Mouse (Mus musculus): ENCODE measurements around the gene Il27ra. TPM values are rescaled to one million over a fixed set of nuclear protein-coding genes. Genes with fewer than 3 reads are reported as not detected.
A peak's percentile ranks its signal among the peaks of the same experiment; 100 is the strongest.

Gene Il27ra
- polyA plus RNA-seq, 1 experiment from 2014 or later: 3.5 TPM

DNA sequence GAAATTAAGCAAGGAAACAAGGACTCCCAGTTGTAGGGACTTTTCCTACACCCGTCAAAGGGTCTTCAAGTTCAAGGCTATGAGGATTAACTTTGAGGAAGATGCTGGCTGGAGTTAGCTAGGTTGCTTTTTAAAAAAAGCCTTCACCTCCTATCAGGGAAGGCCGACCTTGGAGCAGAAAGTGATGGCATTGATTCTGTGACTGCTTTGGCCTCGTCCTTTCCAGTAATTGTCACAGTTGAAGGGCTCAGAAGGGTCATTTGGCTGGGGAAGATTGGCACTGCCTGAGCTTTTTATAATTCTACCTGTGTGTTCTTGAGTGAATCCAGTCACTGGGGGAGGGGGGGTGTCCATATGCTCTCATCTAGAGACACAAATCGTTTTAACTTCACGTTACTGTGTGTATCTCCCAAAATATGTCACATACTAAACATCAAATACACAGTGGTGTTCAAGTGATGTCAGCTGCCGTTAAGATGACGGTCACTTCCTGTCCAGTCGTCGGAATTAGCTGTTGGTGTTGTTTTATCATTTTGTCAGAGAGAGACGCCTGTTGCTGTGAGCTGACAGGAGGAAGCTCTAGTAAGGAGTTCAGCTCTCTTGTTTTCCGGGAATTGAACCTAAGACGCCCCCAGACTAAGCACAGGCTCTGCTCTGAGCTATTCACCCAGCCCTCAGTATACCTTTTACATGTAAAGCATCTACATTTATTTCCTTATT, 26.1 kb upstream of the Il27ra start:
- H3K9ac ChIP-seq (ENCODE audit: low read depth, low read length): no peak overlapping the region
- WGBS (ENCODE audit: insufficient replicate concordance): 51% methylated on average over 12 of the region's 12 CpGs
- H3K27me3 ChIP-seq (ENCODE audit: control insufficient read depth, insufficient read depth, low read length): no peaks in the 10 kb centered on the region
- no peaks in the 10 kb centered on the region for H3K9me3 ChIP-seq (replicated peaks; ENCODE audit: control insufficient read depth, low read length)
- no peak overlapping the region; the same call in 1 of the 2 replicates for H3K4me2 ChIP-seq
- H3K36me3 ChIP-seq (ENCODE audit: control insufficient read depth, insufficient read depth, low read length): no peaks in the 10 kb centered on the region
- ATAC-seq (replicated peaks; ENCODE audit: insufficient number of reproducible peaks, low FRiP score, low TSS enrichment): no peak
- no peak overlapping the region for H3K27ac ChIP-seq (ENCODE audit: low read depth, low read length)
- no peak overlapping the region for H3K4me3 ChIP-seq (ENCODE audit: low read depth, low read length)
- H3K4me1 ChIP-seq (ENCODE audit: control insufficient read depth, insufficient read depth, low read length): peaks cover 31% of the 10 kb centered on the region

DNA sequence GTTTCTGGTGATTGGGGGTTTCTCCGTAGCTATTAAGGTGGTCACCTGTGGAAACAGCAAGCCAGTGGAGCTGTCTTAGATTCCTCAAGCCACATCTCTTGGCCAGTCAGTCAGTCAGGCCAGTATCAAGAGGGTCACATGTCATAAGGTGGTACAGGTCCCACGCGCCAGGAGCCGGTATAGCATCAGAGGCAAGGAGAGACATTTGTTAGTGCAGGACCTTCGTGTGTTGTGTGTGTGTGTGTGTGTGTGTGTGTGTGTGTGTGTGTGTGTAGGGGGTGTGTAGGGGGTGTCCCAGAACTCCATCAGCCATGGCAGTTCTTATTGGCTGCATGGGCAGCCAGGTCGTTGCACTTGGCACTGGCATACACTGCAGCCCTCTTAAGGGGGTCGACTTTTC, 25.5 kb upstream of the Il27ra start:
- 83% methylated on average over 7 of the region's 7 CpGs for WGBS (ENCODE audit: insufficient replicate concordance)
- H3K9ac ChIP-seq (ENCODE audit: low read depth, low read length): no peak overlapping the region
- H3K9me3 ChIP-seq (replicated peaks; ENCODE audit: control insufficient read depth, low read length): no peaks in the 10 kb centered on the region
- ATAC-seq (replicated peaks; ENCODE audit: insufficient number of reproducible peaks, low FRiP score, low TSS enrichment): no peak
- no peaks in the 10 kb centered on the region for H3K36me3 ChIP-seq (ENCODE audit: control insufficient read depth, insufficient read depth, low read length)
- peak overlapping the region; percentile 64 for H3K4me2 ChIP-seq
- no peaks in the 10 kb centered on the region for H3K27me3 ChIP-seq (ENCODE audit: control insufficient read depth, insufficient read depth, low read length)
- H3K4me3 ChIP-seq (ENCODE audit: low read depth, low read length): peak overlapping the region; percentile 87
- H3K4me1 ChIP-seq (ENCODE audit: control insufficient read depth, insufficient read depth, low read length): peaks cover 31% of the 10 kb centered on the region
- H3K27ac ChIP-seq (ENCODE audit: low read depth, low read length): no peak overlapping the region

DNA sequence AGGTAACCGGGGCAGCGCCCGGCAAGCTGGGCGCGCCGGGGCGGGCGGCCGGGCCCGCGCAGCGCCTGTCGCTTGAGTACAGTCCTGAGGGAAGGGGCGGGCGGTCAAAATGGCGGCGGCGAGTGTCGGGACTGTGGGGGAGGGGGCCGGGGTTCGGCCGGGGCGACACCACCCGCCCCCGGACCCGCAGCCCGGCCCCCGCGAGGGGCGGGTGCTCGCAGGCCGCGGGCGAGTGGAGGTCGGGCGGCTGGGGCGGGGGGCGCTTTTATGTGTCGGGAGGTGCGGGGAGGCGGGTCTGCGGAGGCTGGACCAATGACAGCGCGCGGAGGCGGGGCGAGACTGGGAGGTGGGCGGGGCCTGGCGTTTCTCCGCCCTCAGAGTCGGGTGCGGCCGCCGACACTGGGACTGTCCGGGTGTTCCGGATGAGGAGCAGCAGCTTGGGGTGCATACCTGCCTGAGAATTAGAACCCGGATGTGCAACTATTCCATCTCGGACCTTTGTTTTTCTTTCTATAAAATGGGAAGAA, 24.7 kb upstream of the Il27ra start:
- under 1% methylated on average over 44 of the region's 58 CpGs for WGBS (ENCODE audit: insufficient replicate concordance)
- peak; percentile 73 for ATAC-seq (replicated peaks; ENCODE audit: insufficient number of reproducible peaks, low FRiP score, low TSS enrichment)
- H3K4me1 ChIP-seq (ENCODE audit: control insufficient read depth, insufficient read depth, low read length): peaks cover 31% of the 10 kb centered on the region
- H3K9me3 ChIP-seq (replicated peaks; ENCODE audit: control insufficient read depth, low read length): no peaks in the 10 kb centered on the region
- peak overlapping the region; percentile 64 for H3K4me2 ChIP-seq
- peak overlapping the region; percentile 87 for H3K4me3 ChIP-seq (ENCODE audit: low read depth, low read length)
- H3K9ac ChIP-seq (ENCODE audit: low read depth, low read length): peak overlapping the region; percentile 93
- peak overlapping the region; percentile 98 for H3K27ac ChIP-seq (ENCODE audit: low read depth, low read length)
- no peaks in the 10 kb centered on the region for H3K27me3 ChIP-seq (ENCODE audit: control insufficient read depth, insufficient read depth, low read length)
- no peaks in the 10 kb centered on the region for H3K36me3 ChIP-seq (ENCODE audit: control insufficient read depth, insufficient read depth, low read length)

DNA sequence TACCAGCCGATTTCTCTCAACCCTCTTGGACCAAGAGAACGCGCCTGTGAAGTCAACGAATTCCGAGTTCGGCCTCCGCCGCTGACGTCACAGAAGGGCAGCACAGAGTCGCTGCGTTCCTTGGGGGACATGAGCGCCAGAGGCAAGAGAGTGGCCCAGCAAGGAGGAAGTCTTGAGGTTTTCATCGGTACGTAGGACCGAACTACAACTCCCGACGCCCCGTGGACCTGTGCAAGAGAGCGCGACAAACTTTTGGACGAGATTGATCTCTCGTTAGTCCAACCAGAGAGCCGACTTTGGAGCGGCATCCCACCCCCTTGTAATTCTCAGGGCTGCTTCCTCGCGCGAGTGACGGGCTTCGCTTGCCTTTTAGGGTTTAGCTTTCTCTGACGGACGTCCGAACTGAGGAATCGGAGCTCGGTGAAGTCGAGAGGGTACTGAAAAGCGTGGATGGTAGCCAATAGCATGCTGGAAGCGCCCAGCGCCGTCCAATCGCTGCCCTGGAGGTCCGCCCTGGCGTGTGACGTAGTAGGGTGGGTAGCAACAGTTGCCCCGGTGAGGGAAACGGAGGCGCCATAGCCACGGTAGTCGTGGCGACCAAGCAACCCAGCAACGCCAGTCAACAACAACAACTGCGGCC, 24.0 kb upstream of the Il27ra start, which contains the start of gene Rfx1:
TSS of gene Rfx1 (plus strand) at position 544 of the 640 bp plus-strand sequence.
- Histone ChIP-seq H3K4me3 (ENCODE audit: low read depth, low read length) (peak within 1 kb of the TSS; percentile 87), H3K4me2 (peak within 1 kb of the TSS; percentile 78), H3K9me3 (replicated peaks; ENCODE audit: control insufficient read depth, low read length) (no peaks in the 10 kb centered on the region), H3K27ac (ENCODE audit: low read depth, low read length) (peak within 1 kb of the TSS; percentile 98), H3K27me3 (ENCODE audit: control insufficient read depth, insufficient read depth, low read length) (no peaks in the 10 kb centered on the region), H3K36me3 (ENCODE audit: control insufficient read depth, insufficient read depth, low read length) (no peaks in the 10 kb centered on the region), H3K4me1 (ENCODE audit: control insufficient read depth, insufficient read depth, low read length) (peaks cover 28% of the 10 kb centered on the region), H3K9ac (ENCODE audit: low read depth, low read length) (peak within 1 kb of the TSS; percentile 93)
- peak; percentile 97 for ATAC-seq (replicated peaks; ENCODE audit: insufficient number of reproducible peaks, low FRiP score, low TSS enrichment)
- WGBS (ENCODE audit: insufficient replicate concordance): under 1% methylated on average over 50 of the region's 51 CpGs

DNA sequence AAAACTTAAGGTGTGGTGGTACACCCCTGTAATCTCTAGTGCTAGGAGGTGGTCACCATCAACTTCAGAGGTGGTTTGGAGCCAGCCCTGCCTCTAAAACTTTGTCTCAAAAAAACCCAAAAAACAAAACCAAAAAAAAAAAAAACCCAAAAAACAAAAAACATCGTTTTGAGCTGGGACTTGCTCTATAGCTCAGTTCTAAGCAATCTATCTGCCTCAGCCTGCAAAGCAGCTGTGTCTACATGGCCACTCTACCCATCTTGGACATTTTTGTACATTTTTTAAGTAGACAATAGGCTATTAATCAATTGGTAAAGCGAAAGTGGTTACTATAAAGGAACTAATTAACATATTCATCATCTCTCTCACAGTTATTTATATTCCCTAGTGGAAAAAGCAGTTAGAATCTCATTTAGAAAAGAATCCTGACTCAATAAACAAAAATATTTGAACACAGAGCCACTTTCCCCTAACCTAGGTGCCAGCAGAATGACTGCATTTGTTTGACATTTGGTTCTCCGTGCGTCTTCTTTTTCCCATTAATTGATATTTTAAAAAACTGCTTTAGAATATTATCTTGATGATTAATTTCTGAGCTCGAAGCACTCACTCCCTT, 23.2 kb upstream of the Il27ra start:
- H3K27ac ChIP-seq (ENCODE audit: low read depth, low read length): peak overlapping the region; percentile 98
- WGBS (ENCODE audit: insufficient replicate concordance): 27% methylated on average over 5 of the region's 5 CpGs
- no peaks in the 10 kb centered on the region for H3K27me3 ChIP-seq (ENCODE audit: control insufficient read depth, insufficient read depth, low read length)

DNA sequence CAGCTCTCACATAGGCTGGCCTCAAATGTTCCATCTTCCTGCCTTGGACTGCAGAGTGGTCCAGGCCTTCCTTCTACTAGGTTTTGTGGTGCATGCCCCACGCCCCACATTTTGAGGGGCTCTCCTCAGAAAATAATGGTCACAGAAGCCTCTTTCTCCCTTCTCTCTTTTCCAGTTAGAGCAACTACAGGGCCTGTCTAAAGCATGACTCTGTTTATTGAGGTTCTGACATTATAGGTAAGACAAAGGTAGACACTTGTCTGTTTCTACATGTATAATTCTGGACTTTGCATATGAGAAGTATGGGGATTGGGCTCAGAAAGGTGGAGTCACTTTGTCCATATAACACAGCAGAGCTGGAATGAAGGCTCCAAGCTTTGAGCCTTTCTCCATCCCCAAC, 22.6 kb upstream of the Il27ra start, which contains the start of gene Gm10643:
TSS of gene Gm10643 (minus strand) at position 101 of the 400 bp plus-strand sequence.
- Histone ChIP-seq H3K4me3 (ENCODE audit: low read depth, low read length) (peak within 1 kb of the TSS; percentile 87), H3K36me3 (ENCODE audit: control insufficient read depth, insufficient read depth, low read length) (no peaks in the 10 kb centered on the region), H3K9ac (ENCODE audit: low read depth, low read length) (peak within 1 kb of the TSS; percentile 81), H3K27ac (ENCODE audit: low read depth, low read length) (peak within 1 kb of the TSS; percentile 98), H3K4me2 (peak within 1 kb of the TSS; percentile 78), H3K9me3 (replicated peaks; ENCODE audit: control insufficient read depth, low read length) (no peaks in the 10 kb centered on the region), H3K4me1 (ENCODE audit: control insufficient read depth, insufficient read depth, low read length) (peaks cover 26% of the 10 kb centered on the region), H3K27me3 (ENCODE audit: control insufficient read depth, insufficient read depth, low read length) (no peaks in the 10 kb centered on the region)
- WGBS (ENCODE audit: insufficient replicate concordance): 93% methylated on average over 1 of the region's 1 CpGs
- no peak for ATAC-seq (replicated peaks; ENCODE audit: insufficient number of reproducible peaks, low FRiP score, low TSS enrichment)

More for the DNA sequence above, 23.2 kb upstream of the Il27ra start:
- Histone ChIP-seq H3K4me2 (peak overlapping the region; percentile 78), H3K4me3 (ENCODE audit: low read depth, low read length) (peak overlapping the region; percentile 87), H3K4me1 (ENCODE audit: control insufficient read depth, insufficient read depth, low read length) (peaks cover 26% of the 10 kb centered on the region), H3K36me3 (ENCODE audit: control insufficient read depth, insufficient read depth, low read length) (no peaks in the 10 kb centered on the region), H3K9ac (ENCODE audit: low read depth, low read length) (peak overlapping the region; percentile 81), H3K9me3 (replicated peaks; ENCODE audit: control insufficient read depth, low read length) (no peaks in the 10 kb centered on the region)
- no peak for ATAC-seq (replicated peaks; ENCODE audit: insufficient number of reproducible peaks, low FRiP score, low TSS enrichment)

DNA sequence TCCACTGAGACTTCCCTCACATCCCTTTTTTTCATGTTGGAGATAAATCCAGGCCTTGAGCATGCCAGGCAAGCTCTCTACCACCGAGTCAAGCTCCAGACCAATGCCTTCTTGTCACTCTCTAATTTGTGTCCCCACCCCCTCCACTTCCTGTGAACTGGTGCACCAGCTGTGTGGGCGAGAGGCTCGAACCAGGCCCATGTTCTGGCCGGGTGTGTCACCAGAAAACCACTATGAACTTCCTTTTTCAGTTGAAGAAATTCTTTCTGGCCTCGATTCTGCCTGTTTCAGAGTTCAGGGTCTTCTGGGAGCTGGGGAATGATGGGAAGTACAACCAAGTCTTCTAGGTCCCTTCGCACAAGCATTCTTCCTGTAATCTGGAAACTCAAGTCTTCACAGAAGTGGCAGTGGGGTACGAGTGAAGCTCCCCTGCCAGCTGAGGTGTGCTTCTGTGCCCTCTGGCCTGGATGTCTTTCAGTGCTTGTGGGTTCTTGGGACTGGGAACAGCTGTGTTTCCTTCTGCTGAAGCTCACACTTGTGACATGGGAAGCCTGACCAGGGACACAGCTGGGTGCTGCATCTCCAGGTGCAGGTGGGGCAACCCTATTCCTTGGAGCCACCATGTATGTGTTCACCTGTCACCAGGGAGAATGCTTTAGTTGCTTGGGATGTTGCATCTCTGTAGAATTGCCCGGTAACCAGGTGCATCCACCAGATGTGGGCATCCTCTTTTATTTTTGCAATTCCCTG, 21.6 kb upstream of the Il27ra start:
- Histone ChIP-seq H3K4me1 (ENCODE audit: control insufficient read depth, insufficient read depth, low read length) (peaks cover 16% of the 10 kb centered on the region), H3K4me3 (ENCODE audit: low read depth, low read length) (no peak overlapping the region), H3K27ac (ENCODE audit: low read depth, low read length) (no peak overlapping the region), H3K36me3 (ENCODE audit: control insufficient read depth, insufficient read depth, low read length) (no peaks in the 10 kb centered on the region), H3K4me2 (no peak overlapping the region), H3K9me3 (replicated peaks; ENCODE audit: control insufficient read depth, low read length) (no peaks in the 10 kb centered on the region), H3K9ac (ENCODE audit: low read depth, low read length) (no peak overlapping the region), H3K27me3 (ENCODE audit: control insufficient read depth, insufficient read depth, low read length) (no peaks in the 10 kb centered on the region)
- 62% methylated on average over 8 of the region's 8 CpGs for WGBS (ENCODE audit: insufficient replicate concordance)
- no peak for ATAC-seq (replicated peaks; ENCODE audit: insufficient number of reproducible peaks, low FRiP score, low TSS enrichment)

DNA sequence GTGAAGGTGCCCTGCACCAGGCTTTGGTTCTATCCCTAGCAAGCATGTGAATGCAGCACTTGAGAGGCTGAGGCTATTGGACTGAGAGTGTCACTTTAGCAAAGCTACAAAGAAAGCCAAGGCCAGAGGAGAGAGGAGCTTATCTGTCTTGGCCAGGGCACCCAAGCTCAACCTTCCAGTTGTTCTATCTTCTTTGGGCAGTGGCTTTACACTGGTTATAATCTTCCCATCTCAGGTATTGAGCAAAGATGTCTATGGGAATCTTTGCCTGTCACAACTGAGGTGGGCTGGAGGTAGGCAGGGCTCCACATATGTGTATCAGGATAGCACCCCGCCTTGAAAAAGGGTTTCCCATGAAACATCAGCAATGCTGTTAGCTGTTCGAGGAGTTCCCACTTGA, 17.9 kb upstream of the Il27ra start:
- 78% methylated on average over 2 of the region's 2 CpGs for WGBS (ENCODE audit: insufficient replicate concordance)
- ATAC-seq (replicated peaks; ENCODE audit: insufficient number of reproducible peaks, low FRiP score, low TSS enrichment): no peak
- H3K9ac ChIP-seq (ENCODE audit: low read depth, low read length): no peak overlapping the region
- no peaks in the 10 kb centered on the region for H3K27me3 ChIP-seq (ENCODE audit: control insufficient read depth, insufficient read depth, low read length)
- no peak overlapping the region for H3K4me3 ChIP-seq (ENCODE audit: low read depth, low read length)
- H3K36me3 ChIP-seq (ENCODE audit: control insufficient read depth, insufficient read depth, low read length): no peaks in the 10 kb centered on the region
- H3K4me2 ChIP-seq: no peak overlapping the region
- no peak overlapping the region for H3K27ac ChIP-seq (ENCODE audit: low read depth, low read length)
- H3K4me1 ChIP-seq (ENCODE audit: control insufficient read depth, insufficient read depth, low read length): no peaks in the 10 kb centered on the region
- H3K9me3 ChIP-seq (replicated peaks; ENCODE audit: control insufficient read depth, low read length): no peaks in the 10 kb centered on the region

Measured in heart, embryonic 11.5 days (tissue).